Mouse (Mus musculus) bone marrow, adult 2 months (tissue): Measurements from ENCODE around the gene Borcs6.

Source experiments
- CTCF ChIP-seq: fragments of 200-500 bp; IDR thresholded peaks from 2 replicates; pipeline ENCODE4 v1.5.1; 2011; ENCODE audit warnings: low read length, control low read depth; ENCODE audit not compliant: control insufficient read depth, insufficient read depth
- POLR2A ChIP-seq: fragments of 200-500 bp; IDR thresholded peaks from 2 replicates; pipeline ENCODE4 v1.6.1; 2011; ENCODE audit warnings: low read depth, mild to moderate bottlenecking, control low read depth, low read length, borderline replicate concordance; ENCODE audit not compliant: control insufficient read depth

DNA sequence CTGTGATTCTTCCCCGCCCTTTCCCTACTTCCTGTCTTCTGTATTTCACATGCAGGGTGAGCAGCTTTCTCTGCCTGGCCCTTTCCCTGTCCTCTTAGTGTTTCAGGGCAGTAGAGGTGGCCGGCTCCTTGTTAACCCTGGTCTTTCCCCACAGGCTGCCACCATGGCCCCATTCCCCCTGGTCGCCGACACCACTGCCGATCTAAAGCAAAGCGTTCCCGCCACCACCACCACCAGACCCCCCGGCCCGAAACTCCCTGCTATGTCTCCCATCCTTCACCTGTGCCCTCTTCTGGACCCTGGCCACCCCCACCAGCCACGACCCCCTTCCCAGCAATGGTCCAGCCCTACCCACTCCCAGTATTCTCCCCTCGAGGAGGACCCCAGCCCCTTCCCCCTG, 46.8 kb downstream of the Borcs6 start:
- TF ChIP-seq CTCF (no peak), POLR2A (no peak)
